Mouse (Mus musculus): Measurements from ENCODE around the gene Litaf. TPM values are rescaled to one million over a fixed set of nuclear protein-coding genes. Genes with fewer than 3 reads are reported as not detected.
A peak's percentile ranks its signal among the peaks of the same experiment; 100 is the strongest.

Litaf gene
- polyA plus RNA-seq, 1 experiment from 2014 or later = 79.2 TPM

DNA sequence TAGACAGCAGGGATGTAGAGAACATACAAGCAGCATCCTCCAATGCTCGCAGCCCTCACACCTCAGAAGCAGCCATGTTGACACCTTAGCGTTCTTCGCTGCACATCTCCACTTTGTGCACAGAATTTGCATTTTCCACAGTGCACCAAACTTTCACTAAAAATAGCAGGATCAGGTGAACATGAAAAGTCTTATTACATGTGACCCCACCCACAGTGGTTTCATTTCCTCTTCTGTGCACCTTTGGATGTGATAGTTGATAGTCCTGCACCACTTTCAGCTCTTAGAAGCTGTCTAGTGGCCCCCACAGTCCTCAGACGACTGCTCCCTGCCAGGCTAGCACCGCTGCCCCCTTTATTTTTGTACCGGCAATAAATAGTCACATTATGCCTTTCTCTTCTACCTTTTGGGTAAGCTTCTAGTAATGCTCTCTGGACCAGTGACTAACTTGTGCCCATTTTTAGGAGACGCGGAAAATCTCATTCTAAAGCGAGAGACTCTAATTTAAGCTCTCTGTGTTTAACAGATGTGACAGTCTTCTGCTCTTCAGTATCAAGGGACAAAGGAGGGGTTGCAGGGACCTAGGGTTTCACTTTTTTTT, 11.7 kb upstream of the Litaf start:
- Histone ChIP-seq H3K27ac (ENCODE audit: low read depth) (no peak overlapping the region), H3K27me3 (ENCODE audit: insufficient read depth, low read length) (no peaks in the 10 kb centered on the region), H3K9ac (replicated peaks) (no peak overlapping the region), H3K4me3 (ENCODE audit: low read depth, low read length) (no peak overlapping the region), H3K4me2 (ENCODE audit: low read depth, low read length) (no peak overlapping the region), H3K36me3 (replicated peaks; ENCODE audit: insufficient read depth, low read length) (peaks cover 80% of the 10 kb centered on the region), H3K4me1 (ENCODE audit: insufficient read depth) (0 out of 2 replicates have a peak, but pooled peaks cover 2% of the 10 kb centered on the region), H3K9me3 (ENCODE audit: low read length) (no peaks in the 10 kb centered on the region)
- WGBS (ENCODE audit: insufficient replicate concordance) = 82% methylated on average over 9 of the region's 9 CpGs
- ATAC-seq (no peak), DNase-seq (no peak)
- no peak for TF ChIP-seq CTCF (IDR thresholded peaks at IDR 0.05; ENCODE audit: low read depth)
- TF ChIP-seq EP300 (IDR thresholded peaks at IDR 0.05; ENCODE audit: low read depth) = no peak

DNA sequence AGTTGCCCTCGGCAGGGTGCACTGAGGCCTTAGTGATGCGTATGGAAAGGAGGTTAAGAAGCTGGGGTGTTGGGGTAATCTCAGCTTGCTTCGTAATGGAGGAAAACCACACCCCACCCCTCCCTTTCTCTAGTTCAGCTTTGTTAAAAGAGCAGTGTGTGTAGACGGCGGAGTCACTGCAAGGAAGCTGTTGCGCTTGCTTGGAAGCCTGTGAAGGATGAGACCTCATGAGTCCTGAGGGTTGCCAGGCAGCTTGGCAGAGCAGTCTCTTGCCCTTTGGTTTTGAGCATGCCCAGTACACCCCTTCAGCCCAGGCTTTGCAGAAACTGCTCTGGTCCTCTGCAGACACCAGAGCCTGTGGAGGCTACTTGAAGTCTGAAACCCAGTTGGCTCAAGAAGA, 7.1 kb upstream of the Litaf start:
- H3K4me1 ChIP-seq (ENCODE audit: insufficient read depth) = peaks cover 16% of the 10 kb centered on the region
- H3K4me3 ChIP-seq (ENCODE audit: low read depth, low read length) = no peak overlapping the region
- no peak overlapping the region for H3K9ac ChIP-seq (replicated peaks)
- ATAC-seq (no peak), DNase-seq (no peak)
- TF ChIP-seq CTCF (IDR thresholded peaks at IDR 0.05; ENCODE audit: low read depth) (no peak), EP300 (IDR thresholded peaks at IDR 0.05; ENCODE audit: low read depth) (no peak)
- H3K36me3 ChIP-seq (replicated peaks; ENCODE audit: insufficient read depth, low read length) = peaks cover 43% of the 10 kb centered on the region
- H3K27ac ChIP-seq (ENCODE audit: low read depth) = no peak overlapping the region
- 70% methylated on average over 6 of the region's 6 CpGs for WGBS (ENCODE audit: insufficient replicate concordance)
- H3K9me3 ChIP-seq (ENCODE audit: low read length) = no peaks in the 10 kb centered on the region
- H3K4me2 ChIP-seq (ENCODE audit: low read depth, low read length) = no peak overlapping the region
- H3K27me3 ChIP-seq (ENCODE audit: insufficient read depth, low read length) = no peaks in the 10 kb centered on the region

DNA sequence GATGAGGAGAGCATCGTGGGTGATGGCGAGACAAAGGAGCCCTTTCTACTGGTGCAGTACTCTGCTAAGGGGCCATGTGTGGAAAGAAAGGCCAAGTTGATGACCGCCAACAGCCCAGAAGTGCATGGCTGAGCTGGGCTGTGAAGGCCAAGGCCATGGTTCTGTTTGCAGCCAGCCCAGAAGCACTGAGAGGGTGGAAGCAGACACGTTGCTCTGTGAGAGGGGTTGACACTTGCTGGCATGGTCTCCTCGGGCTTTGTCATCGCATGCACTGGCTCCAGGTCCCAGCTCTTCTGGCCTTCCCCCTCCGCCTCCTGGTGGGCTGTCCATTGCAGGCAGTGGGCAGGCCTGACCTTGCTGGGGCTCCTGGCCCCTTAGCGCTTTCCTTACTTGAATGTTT, 6.5 kb upstream of the Litaf start:
- H3K4me2 ChIP-seq (ENCODE audit: low read depth, low read length) = no peak overlapping the region
- H3K36me3 ChIP-seq (replicated peaks; ENCODE audit: insufficient read depth, low read length) = peaks cover 38% of the 10 kb centered on the region
- H3K9ac ChIP-seq (replicated peaks) = no peak overlapping the region
- H3K4me1 ChIP-seq (ENCODE audit: insufficient read depth) = peaks cover 16% of the 10 kb centered on the region
- H3K9me3 ChIP-seq (ENCODE audit: low read length) = no peaks in the 10 kb centered on the region
- 0 out of 2 replicates have a peak, but pooled peaks cover 3% of the 10 kb centered on the region for H3K27me3 ChIP-seq (ENCODE audit: insufficient read depth, low read length)
- no peak for ATAC-seq
- H3K27ac ChIP-seq (ENCODE audit: low read depth) = no peak overlapping the region
- no peak overlapping the region for H3K4me3 ChIP-seq (ENCODE audit: low read depth, low read length)
- no peak for DNase-seq
- TF ChIP-seq CTCF (IDR thresholded peaks at IDR 0.05; ENCODE audit: low read depth) (no peak), EP300 (IDR thresholded peaks at IDR 0.05; ENCODE audit: low read depth) (no peak)
- WGBS (ENCODE audit: insufficient replicate concordance) = 82% methylated on average over 8 of the region's 8 CpGs

DNA sequence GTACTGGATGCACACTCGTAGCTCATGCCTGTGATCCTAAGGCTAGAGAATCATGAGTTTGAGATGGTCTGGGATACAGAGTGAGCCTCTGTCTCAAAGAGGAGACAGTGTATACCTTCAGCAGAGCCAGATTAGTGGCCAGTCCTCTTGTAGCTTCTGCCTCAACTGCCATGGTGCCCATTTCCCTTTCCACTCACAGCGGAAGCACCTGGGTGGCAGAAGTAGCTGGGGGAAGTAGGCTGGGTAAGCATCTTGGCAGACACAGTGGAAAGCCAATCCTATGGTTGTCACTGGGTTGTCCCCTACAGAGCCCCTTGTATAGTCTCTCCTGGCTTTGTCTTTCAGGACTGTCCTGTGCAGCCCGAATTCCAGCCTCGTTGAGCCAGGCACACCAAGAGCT, 5.9 kb upstream of the Litaf start:
- ATAC-seq (no peak), DNase-seq (no peak)
- Histone ChIP-seq H3K9ac (replicated peaks) (no peak overlapping the region), H3K4me1 (ENCODE audit: insufficient read depth) (peaks cover 18% of the 10 kb centered on the region), H3K36me3 (replicated peaks; ENCODE audit: insufficient read depth, low read length) (peaks cover 34% of the 10 kb centered on the region), H3K9me3 (ENCODE audit: low read length) (no peaks in the 10 kb centered on the region), H3K27ac (ENCODE audit: low read depth) (no peak overlapping the region), H3K4me2 (ENCODE audit: low read depth, low read length) (no peak overlapping the region), H3K27me3 (ENCODE audit: insufficient read depth, low read length) (peaks cover 7% of the 10 kb centered on the region), H3K4me3 (ENCODE audit: low read depth, low read length) (no peak overlapping the region)
- 74% methylated on average over 4 of the region's 4 CpGs for WGBS (ENCODE audit: insufficient replicate concordance)
- TF ChIP-seq CTCF (IDR thresholded peaks at IDR 0.05; ENCODE audit: low read depth) (no peak), EP300 (IDR thresholded peaks at IDR 0.05; ENCODE audit: low read depth) (no peak)

DNA sequence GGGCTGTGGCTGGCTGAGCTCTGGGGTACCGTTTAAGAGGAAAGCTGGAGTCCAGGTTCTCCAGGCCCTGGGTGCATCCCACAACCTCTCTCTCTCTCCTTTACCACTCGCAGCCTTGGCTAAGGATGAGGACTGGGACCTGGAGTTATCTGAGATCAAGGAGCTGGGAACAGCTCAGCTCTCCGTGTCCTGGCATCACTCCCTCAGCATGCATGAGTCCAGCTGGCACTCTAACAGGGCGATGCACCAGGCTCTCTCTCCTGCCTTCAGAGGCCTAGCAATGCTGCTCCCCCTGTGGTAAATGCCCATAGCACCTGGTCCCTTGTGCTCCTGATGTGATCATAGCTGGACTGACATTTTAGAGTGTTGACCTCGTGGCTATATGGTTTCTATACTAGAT, 5.2 kb upstream of the Litaf start:
- WGBS (ENCODE audit: insufficient replicate concordance) = 87% methylated on average over 5 of the region's 5 CpGs
- no peak for DNase-seq

DNA sequence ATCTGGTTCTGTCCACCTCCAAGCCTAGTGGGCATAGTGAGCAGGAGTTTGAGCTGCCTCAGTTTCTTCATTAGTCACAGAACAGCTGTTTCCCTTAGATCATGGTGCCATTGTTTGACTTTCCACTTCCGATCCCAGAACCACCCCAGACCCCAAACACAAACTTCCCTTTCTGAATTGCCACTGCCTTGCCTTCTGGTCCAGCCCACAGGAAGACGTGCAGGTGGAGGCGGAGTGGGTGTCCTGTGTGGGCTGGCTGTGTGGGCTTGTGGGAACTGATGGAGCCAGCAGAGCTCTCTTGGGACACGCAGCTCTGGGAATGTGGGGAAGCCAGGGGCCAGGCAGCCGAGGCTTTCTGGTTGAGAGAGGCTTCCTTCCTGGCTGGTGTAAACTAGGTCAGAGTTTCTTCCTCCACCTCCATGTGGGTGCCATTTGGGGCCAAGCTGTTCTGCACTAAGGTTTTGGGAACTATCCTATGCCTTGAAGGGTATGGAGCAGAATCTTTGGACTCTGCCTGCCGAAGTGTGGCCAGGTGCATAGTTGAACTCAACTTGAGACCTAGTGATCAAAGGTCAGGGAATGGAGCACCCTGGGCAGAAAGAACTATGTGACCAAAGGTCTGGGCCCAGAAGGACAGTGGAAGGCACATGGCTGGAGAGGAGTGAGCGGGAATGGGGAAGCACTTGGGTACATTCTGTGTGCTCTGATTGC, 3.9 kb upstream of the Litaf start:
- H3K36me3 ChIP-seq (replicated peaks; ENCODE audit: insufficient read depth, low read length) = peaks cover 17% of the 10 kb centered on the region
- no peak overlapping the region for H3K4me3 ChIP-seq (ENCODE audit: low read depth, low read length)
- H3K27ac ChIP-seq (ENCODE audit: low read depth) = 0 out of 2 replicates have a peak overlapping the region, but pooled peaks have one; percentile 11
- no peak overlapping the region for H3K9ac ChIP-seq (replicated peaks)
- TF ChIP-seq EP300 (IDR thresholded peaks at IDR 0.05; ENCODE audit: low read depth) = no peak
- TF ChIP-seq CTCF (IDR thresholded peaks at IDR 0.05; ENCODE audit: low read depth) = no peak
- H3K4me1 ChIP-seq (ENCODE audit: insufficient read depth) = peaks cover 33% of the 10 kb centered on the region
- peak overlapping the region; percentile 13; the same call in 1 of the 2 replicates for H3K4me2 ChIP-seq (ENCODE audit: low read depth, low read length)
- DNase-seq (no peak), ATAC-seq (no peak)
- H3K27me3 ChIP-seq (ENCODE audit: insufficient read depth, low read length) = peaks cover 21% of the 10 kb centered on the region
- WGBS (ENCODE audit: insufficient replicate concordance) = 31% methylated on average over 7 of the region's 7 CpGs
- no peaks in the 10 kb centered on the region for H3K9me3 ChIP-seq (ENCODE audit: low read length)

More for the DNA sequence above, 5.2 kb upstream of the Litaf start:
- Histone ChIP-seq H3K36me3 (replicated peaks; ENCODE audit: insufficient read depth, low read length) (peaks cover 27% of the 10 kb centered on the region), H3K4me3 (ENCODE audit: low read depth, low read length) (no peak overlapping the region), H3K4me2 (ENCODE audit: low read depth, low read length) (no peak overlapping the region), H3K9ac (replicated peaks) (no peak overlapping the region), H3K9me3 (ENCODE audit: low read length) (no peaks in the 10 kb centered on the region), H3K27me3 (ENCODE audit: insufficient read depth, low read length) (peaks cover 13% of the 10 kb centered on the region), H3K27ac (ENCODE audit: low read depth) (no peak overlapping the region), H3K4me1 (ENCODE audit: insufficient read depth) (peaks cover 25% of the 10 kb centered on the region)
- ATAC-seq = no peak
- TF ChIP-seq EP300 (IDR thresholded peaks at IDR 0.05; ENCODE audit: low read depth) = no peak
- 0 out of 2 replicates have a peak, but pooled peaks have one; percentile 1 for TF ChIP-seq CTCF (IDR thresholded peaks at IDR 0.05; ENCODE audit: low read depth)
